Mouse (Mus musculus) embryonic facial prominence, embryonic 15.5 days (tissue): ENCODE measurements around the gene Gm11027. TPM values are rescaled to one million over a fixed set of nuclear protein-coding genes. Genes with fewer than 3 reads are reported as not detected.
"Not testable (repeated sequence)": the region's sequence is repeated elsewhere in the genome, so short reads cannot be mapped to it uniquely, and the experiment has no call there.

Experiments used
- ATAC-seq: fragments of 200-750 bp; cut with Nextera tagmentation; 2 replicates; pipeline ENCODE4 v1.8.0; 2017; ENCODE audit warnings: low read depth, moderate TSS enrichment; ENCODE audit not compliant: insufficient number of reproducible peaks, low FRiP score, low TSS enrichment
- H3K27ac ChIP-seq: fragments of 300-500 bp; sonication (generic); replicated peaks from 2 replicates; pipeline ENCODE4 v1.5.1; 2015; ENCODE audit warnings: mild to moderate bottlenecking, inconsistent platforms
- H3K27me3 ChIP-seq: fragments of 300-500 bp; sonication (generic); 2 replicates; pipeline ENCODE4 v1.6.1; 2015; ENCODE audit warnings: inconsistent platforms
- H3K36me3 ChIP-seq: fragments of 300-500 bp; sonication (generic); 2 replicates; pipeline ENCODE4 v1.6.1; 2015; ENCODE audit warnings: mild to moderate bottlenecking, inconsistent platforms
- H3K4me1 ChIP-seq: fragments of 300-500 bp; sonication (generic); 2 replicates; pipeline ENCODE4 v1.6.1; 2015; ENCODE audit warnings: inconsistent platforms
- H3K4me2 ChIP-seq: fragments of 300-500 bp; sonication (generic); replicated peaks from 2 replicates; pipeline ENCODE4 v1.6.1; 2015; ENCODE audit warnings: mild to moderate bottlenecking, inconsistent platforms
- H3K4me3 ChIP-seq: fragments of 300-500 bp; sonication (generic); replicated peaks from 2 replicates; pipeline ENCODE4 v1.5.1; 2015; ENCODE audit warnings: mild to moderate bottlenecking, inconsistent platforms
- H3K9ac ChIP-seq: fragments of 300-500 bp; sonication (generic); 2 replicates; pipeline ENCODE4 v1.6.1; 2015; ENCODE audit warnings: inconsistent platforms
- H3K9me3 ChIP-seq: fragments of 300-500 bp; sonication (generic); replicated peaks from 2 replicates; pipeline ENCODE4 v1.6.1; 2016; ENCODE audit warnings: inconsistent platforms
- WGBS: fragments of 180-500 bp; shearing (Covaris S2); methylation state at CpG from one replicate; pipeline ENCODE4 v1.1.7; 2015; 5-methylcytosine and 5-hydroxymethylcytosine counted together
- polyA plus RNA-seq: library from polyadenylated mRNA; unstranded; fragments of >200 nt; fragmentation: Nextera tagmentation; extraction: Ambion mirVana; gene quantifications from 2 replicates; pipeline ENCODE4 v1.2.1, GENCODE M21; 2015

Gm11027 gene
- not detected in 2 replicates for polyA plus RNA-seq

DNA sequence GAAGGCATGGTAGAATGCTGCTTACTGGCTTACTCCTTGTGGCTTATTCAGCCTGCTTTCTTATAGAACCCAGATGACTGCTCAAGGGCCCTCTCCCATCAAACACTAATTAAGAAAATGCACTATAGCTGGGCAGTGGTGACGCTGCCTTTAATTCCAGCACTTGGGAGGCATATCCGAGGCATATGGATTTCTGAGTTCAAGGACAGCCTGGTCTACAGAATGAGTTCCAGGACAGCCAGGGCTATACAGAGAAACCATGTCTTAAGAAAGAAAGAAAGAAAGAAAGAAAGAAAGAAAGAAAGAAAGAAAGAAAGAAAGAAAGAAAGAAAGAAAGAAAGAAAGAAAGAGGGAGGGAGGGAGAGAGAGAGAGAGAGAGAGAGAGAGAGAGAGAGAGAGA lies at the start of gene Gm11027:
Gene Gm11027 (plus strand): TSS at position 301 of the 400 bp plus-strand sequence.
- not testable (repeated sequence) for ATAC-seq, H3K9ac ChIP-seq, H3K27ac ChIP-seq, H3K4me2 ChIP-seq, H3K27me3 ChIP-seq, H3K4me1 ChIP-seq, H3K36me3 ChIP-seq, H3K4me3 ChIP-seq, H3K9me3 ChIP-seq
- WGBS: 70% methylated on average over 2 of the region's 2 CpGs

DNA sequence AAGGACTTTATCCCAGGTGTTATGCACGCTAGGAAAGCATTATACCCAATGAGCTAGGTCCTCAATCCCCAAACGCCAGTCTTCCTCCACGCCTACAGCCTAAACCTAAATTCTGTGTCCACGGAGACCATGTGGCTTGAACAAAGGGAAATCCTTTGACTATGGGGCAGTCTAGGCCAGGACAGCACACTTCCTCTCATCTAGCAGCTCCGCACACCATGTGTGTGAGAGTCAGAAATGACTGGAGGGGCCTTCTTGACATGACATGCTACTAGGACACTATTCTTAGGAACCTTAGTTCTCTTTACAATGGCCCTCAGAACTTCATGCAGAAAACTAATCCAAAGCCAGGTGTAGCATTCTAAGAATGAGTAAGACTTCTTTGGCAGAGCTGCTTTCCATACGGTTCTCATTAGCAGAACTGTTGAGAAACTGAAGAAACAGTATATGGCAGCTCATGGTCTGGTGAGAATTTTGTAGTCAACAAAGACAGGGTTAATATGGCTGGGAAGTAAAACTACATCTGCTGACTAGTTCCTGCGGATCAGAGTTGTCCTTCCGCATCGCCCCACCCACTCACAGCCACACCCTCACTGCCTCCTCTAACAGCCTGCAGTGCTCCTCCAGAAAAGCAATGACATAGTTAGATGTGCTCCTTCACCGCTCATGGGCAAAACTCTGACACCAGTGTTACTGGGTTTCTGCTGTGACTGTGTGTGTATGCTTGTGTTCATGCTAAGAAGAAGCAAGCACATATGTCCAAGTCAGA lies 48.7 kb upstream of the Gm11027 start:
- WGBS: 80% methylated on average over 10 of the region's 10 CpGs

DNA sequence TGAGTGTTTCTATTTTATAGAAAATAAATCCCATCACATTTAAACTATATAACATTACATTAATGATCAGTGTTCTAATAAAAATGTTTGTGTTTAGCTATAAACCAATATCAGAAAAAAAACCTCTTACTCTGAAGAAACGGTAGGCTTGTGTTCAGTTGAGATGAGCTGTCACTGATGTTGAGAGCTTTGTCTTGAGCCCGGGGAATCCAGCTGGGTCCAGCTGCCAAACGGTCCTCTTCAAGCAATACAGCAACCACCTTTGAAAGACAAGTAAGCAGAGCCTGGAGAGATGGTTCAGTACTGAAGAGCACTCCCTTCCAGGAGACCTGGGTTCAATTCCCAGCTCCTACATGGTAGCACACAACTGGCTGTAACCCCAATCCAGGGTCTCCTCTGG lies 45.7 kb upstream of the Gm11027 start:
- no peak overlapping the region for H3K27ac ChIP-seq
- ATAC-seq: no peak
- WGBS: 83% methylated on average over 3 of the region's 3 CpGs
- H3K9ac ChIP-seq: no peak overlapping the region
- H3K9me3 ChIP-seq: no peaks in the 10 kb centered on the region
- H3K36me3 ChIP-seq: peaks cover 30% of the 10 kb centered on the region; the same call in 1 of the 2 replicates
- no peak overlapping the region for H3K4me3 ChIP-seq
- no peaks in the 10 kb centered on the region for H3K27me3 ChIP-seq
- H3K4me2 ChIP-seq: no peak overlapping the region
- H3K4me1 ChIP-seq: no peaks in the 10 kb centered on the region

More for the DNA sequence above, 48.7 kb upstream of the Gm11027 start:
- Histone ChIP-seq H3K27me3 (no peaks in the 10 kb centered on the region), H3K9me3 (no peaks in the 10 kb centered on the region), H3K4me2 (no peak overlapping the region), H3K4me1 (no peaks in the 10 kb centered on the region), H3K27ac (no peak overlapping the region), H3K36me3 (peaks cover 41% of the 10 kb centered on the region), H3K4me3 (no peak overlapping the region), H3K9ac (no peak overlapping the region)
- no peak for ATAC-seq

DNA sequence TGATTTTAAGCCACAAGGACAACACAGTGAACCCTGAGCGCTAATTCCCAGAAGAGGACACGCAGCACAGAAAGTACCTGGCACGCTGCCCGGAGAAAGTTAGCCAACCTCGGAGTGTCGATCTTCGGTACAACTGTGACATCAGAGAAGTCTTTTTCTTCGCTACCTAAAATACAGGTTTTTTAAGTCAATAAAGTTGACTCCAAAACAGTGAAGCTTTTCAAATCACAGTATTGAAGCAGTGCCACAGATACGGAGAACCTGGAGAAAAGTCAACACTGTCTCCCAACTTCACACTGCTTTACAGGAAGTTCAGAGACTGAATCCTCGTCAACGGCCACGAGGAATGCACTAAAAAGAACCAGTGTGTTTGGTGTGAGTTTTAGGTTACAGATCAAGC lies 43.6 kb upstream of the Gm11027 start:
- WGBS: 60% methylated on average over 12 of the region's 12 CpGs
- Histone ChIP-seq H3K27ac (no peak overlapping the region), H3K4me3 (no peak overlapping the region), H3K4me1 (no peaks in the 10 kb centered on the region), H3K36me3 (peaks cover 13% of the 10 kb centered on the region; the same call in 1 of the 2 replicates), H3K27me3 (no peaks in the 10 kb centered on the region), H3K9ac (no peak overlapping the region), H3K4me2 (no peak overlapping the region), H3K9me3 (no peaks in the 10 kb centered on the region)
- no peak for ATAC-seq

DNA sequence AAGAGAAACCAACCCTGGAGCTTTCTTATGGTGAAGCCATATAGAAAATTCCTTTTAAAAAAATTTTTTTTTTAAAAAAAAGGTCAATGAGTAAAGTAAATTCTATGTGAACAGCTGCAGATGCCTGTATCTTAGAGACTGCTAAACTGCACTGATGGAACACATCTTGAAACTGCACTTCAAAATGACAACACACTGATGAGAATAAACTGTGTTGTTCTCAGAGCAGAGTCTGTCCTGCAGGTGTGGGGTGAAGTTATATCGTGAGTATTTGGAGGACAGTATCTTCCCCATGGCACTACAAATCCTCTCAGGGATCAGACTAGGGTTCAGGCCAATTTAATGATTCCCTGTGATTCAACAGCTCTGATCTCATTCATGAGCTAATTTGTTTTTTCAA lies 43.1 kb upstream of the Gm11027 start:
- Histone ChIP-seq H3K4me1 (no peaks in the 10 kb centered on the region), H3K27me3 (no peaks in the 10 kb centered on the region), H3K27ac (no peak overlapping the region), H3K4me2 (no peak overlapping the region), H3K9ac (no peak overlapping the region), H3K9me3 (no peaks in the 10 kb centered on the region), H3K4me3 (no peak overlapping the region), H3K36me3 (peaks cover 10% of the 10 kb centered on the region; the same call in 1 of the 2 replicates)
- 66% methylated on average over 1 of the region's 1 CpGs for WGBS
- no peak for ATAC-seq

DNA sequence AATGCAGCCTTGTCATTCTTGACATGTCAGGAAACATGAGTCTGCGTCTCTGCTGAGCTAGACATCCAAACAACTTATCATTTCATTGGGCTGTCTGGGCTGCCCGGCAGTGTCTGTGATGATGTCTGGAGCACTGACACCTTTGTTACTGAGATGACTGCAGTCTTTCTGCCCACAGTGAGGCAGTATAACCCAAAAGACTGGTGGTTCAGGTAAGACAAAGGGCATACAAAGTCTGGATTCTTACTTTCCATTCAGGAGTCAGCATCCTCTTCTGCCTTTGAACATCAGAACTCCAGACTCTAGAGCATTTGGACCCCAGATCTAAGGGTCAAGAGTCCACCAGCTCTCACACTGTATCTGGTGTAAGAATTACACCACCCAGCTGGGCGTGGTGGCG lies 39.8 kb upstream of the Gm11027 start:
- no peaks in the 10 kb centered on the region for H3K9me3 ChIP-seq
- 81% methylated on average over 4 of the region's 4 CpGs for WGBS
- H3K27me3 ChIP-seq: no peaks in the 10 kb centered on the region
- no peak for ATAC-seq
- peaks cover 4% of the 10 kb centered on the region; the same call in 1 of the 2 replicates for H3K36me3 ChIP-seq
- H3K4me1 ChIP-seq: no peaks in the 10 kb centered on the region
- no peak overlapping the region for H3K4me3 ChIP-seq
- H3K9ac ChIP-seq: no peak overlapping the region
- H3K27ac ChIP-seq: no peak overlapping the region
- no peak overlapping the region for H3K4me2 ChIP-seq

DNA sequence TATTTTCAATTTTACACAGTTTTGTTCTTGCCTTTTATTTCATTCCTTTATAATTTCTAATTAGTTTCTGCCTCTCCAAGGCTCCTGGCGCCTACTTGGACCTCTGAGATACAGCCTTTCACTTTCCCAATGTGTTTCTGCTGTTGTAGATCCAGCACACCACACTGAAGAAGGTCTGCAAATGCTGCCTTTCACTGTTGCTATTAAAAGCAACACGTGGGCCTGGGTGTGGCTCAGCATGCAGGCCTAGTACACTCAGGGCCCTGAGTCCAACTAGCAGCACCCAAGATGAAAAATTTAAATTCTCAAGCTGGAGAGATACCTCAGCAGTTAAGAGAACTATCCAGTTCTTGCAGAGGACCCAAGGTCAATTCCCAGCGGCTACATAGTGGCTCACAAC lies 38.5 kb upstream of the Gm11027 start:
- Histone ChIP-seq H3K27me3 (no peaks in the 10 kb centered on the region), H3K4me3 (no peak overlapping the region), H3K36me3 (peaks cover 12% of the 10 kb centered on the region; the same call in 1 of the 2 replicates), H3K27ac (no peak overlapping the region), H3K4me1 (no peaks in the 10 kb centered on the region), H3K9me3 (no peaks in the 10 kb centered on the region), H3K4me2 (no peak overlapping the region), H3K9ac (no peak overlapping the region)
- WGBS: 79% methylated on average over 3 of the region's 3 CpGs
- no peak for ATAC-seq

DNA sequence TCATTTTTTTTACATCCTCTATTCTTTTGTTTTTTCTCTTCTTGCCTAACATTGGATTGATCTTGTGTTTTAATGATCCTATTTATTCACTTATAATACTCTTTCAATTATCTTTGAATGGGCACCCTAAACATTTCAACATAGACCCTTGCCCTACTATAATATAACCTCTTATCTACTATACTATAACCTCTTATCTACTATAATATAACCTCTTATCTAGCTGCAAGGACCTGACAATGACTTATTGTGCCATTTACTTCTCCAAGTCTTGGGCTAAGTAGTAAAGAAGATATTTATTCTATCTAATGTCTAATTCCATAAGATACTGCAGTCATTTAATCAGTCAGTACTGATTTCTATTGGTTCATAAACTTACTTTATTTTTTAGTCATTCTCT lies 36.8 kb upstream of the Gm11027 start:
- Histone ChIP-seq H3K36me3 (peaks cover 16% of the 10 kb centered on the region; the same call in 1 of the 2 replicates), H3K27ac (no peak overlapping the region), H3K27me3 (no peaks in the 10 kb centered on the region), H3K4me1 (no peaks in the 10 kb centered on the region), H3K9ac (no peak overlapping the region), H3K9me3 (no peaks in the 10 kb centered on the region), H3K4me3 (no peak overlapping the region), H3K4me2 (no peak overlapping the region)
- ATAC-seq: no peak

DNA sequence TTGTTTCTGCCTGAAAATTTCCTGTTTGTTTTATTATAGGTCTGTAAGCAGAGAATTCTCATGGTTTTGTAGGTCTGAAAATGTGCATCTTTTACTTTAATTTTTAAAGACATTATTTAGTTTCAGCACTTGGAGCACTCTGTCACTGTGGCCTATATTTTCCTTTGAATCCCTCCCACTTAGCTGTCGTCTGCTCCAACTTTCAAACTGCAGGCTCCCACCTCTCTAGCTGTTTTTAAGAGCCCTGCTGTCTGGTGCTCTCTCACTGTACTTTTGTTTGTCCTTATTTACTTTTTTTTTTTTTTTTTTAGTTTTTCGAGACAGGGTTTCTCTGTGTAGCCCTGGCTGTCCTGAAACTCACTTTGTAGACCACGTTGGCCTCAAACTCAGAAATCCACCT lies 36.4 kb upstream of the Gm11027 start:
- Histone ChIP-seq H3K36me3 (peaks cover 17% of the 10 kb centered on the region; the same call in 1 of the 2 replicates), H3K4me2 (no peak overlapping the region), H3K9me3 (no peaks in the 10 kb centered on the region), H3K4me1 (no peaks in the 10 kb centered on the region), H3K4me3 (no peak overlapping the region), H3K9ac (no peak overlapping the region), H3K27ac (no peak overlapping the region), H3K27me3 (no peaks in the 10 kb centered on the region)
- no peak for ATAC-seq
- 77% methylated on average over 3 of the region's 3 CpGs for WGBS

DNA sequence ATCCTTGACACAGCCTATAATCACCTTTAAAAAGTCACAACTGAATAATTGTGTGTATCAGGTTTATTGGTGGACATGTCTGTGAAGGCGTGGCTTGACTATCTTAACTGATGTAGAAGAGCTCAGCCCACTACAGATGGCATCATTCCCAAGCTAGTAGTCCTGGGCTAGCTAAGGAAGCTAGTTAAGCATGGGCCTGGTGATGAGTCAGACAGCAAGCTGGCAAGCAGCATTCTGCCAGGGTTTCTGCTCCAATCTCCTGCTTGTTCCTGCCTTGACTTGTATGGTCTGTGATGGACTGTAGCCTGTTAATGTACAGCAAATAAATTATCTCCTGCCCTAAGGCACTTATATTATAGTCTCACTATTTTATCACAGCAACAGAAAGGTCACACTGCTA lies 30.6 kb upstream of the Gm11027 start:
- Histone ChIP-seq H3K9ac (no peak overlapping the region), H3K27me3 (no peaks in the 10 kb centered on the region), H3K4me1 (no peaks in the 10 kb centered on the region), H3K9me3 (no peaks in the 10 kb centered on the region), H3K36me3 (peaks cover 51% of the 10 kb centered on the region), H3K4me3 (no peak overlapping the region), H3K4me2 (no peak overlapping the region), H3K27ac (no peak overlapping the region)
- WGBS: 84% methylated on average over 1 of the region's 1 CpGs
- ATAC-seq: no peak

DNA sequence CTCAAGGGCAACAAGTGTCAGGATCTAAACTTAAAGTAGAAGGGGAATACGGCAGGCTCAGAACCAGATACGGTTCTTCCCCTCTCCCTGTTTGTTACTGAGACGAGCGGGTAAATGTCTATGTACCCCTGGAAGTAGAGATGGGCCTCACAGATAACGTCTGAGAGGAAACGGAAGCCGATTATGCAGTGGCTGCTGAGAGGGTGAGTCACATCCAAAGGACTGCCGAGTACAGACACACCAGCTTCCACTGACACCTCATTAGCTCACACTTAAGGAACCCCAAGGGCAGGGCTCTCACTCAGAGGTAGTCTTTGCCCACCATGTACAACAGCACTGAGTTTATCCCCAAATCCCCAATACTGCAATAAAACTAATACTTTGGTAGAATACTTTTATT lies 20.5 kb upstream of the Gm11027 start:
- WGBS: 58% methylated on average over 8 of the region's 8 CpGs
- no peak for ATAC-seq
- H3K27ac ChIP-seq: no peak overlapping the region
- H3K4me1 ChIP-seq: no peaks in the 10 kb centered on the region
- no peaks in the 10 kb centered on the region for H3K9me3 ChIP-seq
- H3K4me3 ChIP-seq: no peak overlapping the region
- no peak overlapping the region for H3K9ac ChIP-seq
- H3K27me3 ChIP-seq: no peaks in the 10 kb centered on the region
- H3K4me2 ChIP-seq: no peak overlapping the region
- H3K36me3 ChIP-seq: peaks cover 13% of the 10 kb centered on the region

DNA sequence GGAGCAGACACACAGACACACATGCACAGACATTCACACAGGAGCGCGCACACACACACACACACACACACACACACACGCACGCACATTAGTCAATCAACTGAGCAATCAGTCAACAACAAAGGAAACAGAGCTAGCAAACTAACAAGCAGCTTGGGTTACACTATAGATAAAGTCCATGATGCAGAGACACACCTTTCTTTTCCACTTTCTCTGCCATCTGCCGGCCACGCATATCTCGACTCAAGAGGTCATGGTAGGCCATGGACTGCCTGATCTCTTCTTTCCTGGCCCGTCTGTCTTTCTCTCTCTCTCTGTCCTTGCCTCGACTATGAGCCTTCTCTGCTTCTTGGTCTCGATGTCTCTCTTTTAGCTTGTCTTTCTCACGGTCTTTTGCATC lies 19.6 kb upstream of the Gm11027 start:
- H3K27me3 ChIP-seq: no peaks in the 10 kb centered on the region
- no peak overlapping the region for H3K4me3 ChIP-seq
- no peaks in the 10 kb centered on the region for H3K4me1 ChIP-seq
- H3K9me3 ChIP-seq: no peaks in the 10 kb centered on the region
- H3K9ac ChIP-seq: no peak overlapping the region
- H3K4me2 ChIP-seq: no peak overlapping the region
- WGBS: 86% methylated on average over 11 of the region's 11 CpGs
- H3K36me3 ChIP-seq: peaks cover 13% of the 10 kb centered on the region
- no peak overlapping the region for H3K27ac ChIP-seq
- no peak for ATAC-seq
